Mouse (Mus musculus) kidney, adult 18-20 months (tissue): ENCODE results near the gene A1bg.

Experiments used
- DNase-seq: peaks from one replicate; pipeline ENCODE4 v3.0.0; 2021

The A1bg gene

DNA sequence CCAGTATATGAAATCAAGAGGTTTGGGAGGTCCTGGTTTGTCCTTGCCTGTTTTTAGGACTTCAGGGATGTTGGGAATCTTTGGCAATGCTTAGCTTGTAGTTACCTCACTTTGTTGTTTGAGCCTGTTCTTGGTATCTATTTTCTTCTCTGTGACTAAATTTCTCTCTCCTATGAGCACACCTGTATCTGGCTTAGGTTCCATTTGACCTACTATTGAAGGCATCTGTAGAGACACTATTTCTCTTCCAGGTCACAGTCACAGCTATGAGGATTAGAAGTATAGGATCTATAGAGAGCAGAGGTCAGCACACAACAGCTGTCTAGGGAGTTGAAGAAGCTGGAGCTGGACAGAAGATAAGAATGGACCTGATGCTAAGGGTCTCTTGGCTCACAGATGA is at the start of gene A1bg:
TSS of gene A1bg (minus strand) at position 101 of the 400 bp plus-strand sequence.
- no peak for DNase-seq

DNA sequence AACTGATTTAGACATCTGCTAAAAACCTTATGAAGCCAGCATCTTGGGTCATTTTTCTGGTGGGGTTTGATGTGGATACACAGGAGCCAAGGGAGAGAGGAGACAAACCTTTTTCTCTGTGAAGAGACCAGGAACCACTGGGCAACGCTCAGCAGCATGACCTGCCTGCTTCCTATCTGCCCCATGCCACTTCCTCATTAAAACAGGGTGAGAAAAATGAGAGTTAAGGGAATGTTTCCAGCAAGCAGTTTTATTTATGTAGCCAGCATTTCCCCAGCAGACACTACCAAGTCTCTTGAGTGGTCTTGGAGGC is 45.7 kb upstream of the A1bg start:
- no peak for DNase-seq

DNA sequence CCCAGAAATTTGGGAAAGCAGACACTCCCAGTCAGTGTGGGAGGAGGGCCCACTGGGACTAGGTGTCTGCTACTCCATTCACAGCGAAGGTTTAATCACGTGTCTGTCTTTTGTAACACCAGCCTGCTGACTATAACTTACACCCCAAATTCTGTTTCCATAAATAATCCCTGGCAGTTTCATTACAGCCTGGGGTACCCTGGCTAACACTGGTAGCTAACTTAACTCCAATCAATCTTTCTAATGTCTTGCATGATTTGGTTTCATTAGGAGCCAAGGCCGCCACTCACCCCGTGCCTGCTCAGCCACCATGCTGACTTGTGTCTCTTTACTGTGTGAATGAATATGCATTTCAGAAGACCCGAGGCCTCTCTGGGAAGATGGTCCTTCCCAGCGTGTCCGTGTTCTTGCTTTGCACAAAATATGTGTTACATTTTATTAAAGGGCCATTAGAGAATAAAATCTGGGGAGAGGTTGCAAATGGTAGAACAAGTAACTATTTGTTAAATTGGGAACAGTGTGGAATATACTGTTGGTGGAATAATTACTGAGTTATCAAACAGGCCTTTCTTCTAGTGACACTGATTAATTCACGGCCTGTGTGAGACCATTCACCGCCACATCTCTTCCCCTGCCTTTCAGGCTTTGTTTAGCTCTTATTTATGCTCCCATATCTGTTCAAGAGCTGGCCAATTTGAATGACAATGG is 45.2 kb upstream of the A1bg start:
- DNase-seq, result no peak

DNA sequence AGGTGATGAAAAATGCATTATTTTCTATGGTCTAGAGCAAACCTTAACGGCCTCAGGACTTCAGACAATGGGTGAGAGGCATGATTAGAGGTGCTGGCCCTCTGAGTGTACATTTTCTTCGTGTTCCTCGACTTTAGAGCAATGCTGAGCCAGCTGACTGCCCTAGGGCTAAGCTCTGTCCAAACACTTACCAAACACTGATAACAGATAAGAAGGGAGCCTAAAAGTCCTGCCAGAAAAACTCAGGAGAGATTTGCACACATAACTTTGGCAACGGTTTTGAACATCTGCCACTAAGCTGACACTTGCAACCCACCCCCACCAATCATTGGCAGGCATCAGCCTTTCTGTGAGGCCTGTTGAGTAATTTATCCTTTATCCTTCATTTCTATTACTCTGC is 2.9 kb upstream of the A1bg start:
- DNase-seq, result no peak

DNA sequence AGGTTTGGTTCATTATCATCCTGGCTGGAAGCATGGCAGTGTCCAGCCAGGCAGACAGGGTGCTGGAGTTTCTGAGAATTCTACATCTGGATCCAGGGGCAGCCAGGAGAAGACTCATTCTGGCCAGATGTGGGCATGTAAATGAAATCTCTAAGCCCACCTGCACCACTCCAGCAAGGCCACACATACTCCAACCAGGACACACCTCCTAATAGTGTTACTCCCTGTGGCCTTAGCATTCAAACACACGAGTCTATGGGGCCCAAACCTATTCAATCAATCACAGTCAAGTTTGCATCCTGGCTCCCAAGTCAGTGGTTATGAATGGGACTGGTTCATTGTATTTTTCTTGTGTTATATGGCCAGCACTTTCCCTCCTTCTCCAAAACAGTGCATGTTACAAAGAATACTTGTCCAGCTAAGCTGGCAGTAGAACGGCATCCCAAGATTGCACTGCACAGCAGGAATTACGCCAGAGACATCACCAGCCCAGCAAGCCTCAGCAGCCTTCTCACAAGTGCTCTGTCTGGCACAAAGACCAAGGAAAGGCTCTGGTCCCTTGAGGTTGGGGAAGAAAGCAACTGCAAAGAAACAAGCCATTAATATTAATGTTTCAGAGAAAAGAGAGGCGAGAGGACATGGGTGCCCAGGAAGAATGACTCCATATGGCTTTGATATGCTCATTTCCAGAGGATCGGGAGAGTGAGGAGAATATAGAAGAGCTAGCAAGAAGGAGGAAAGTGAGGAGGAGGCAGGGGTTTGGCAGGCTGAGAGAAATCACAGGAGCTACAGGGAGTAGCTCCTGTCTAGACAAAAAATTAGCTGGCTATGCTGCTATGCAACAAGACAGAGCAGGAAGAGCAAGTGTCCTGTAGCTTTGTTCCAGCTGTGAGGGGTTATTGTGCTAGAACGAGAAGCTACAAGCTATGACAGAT is 18.8 kb downstream of the A1bg start:
- no peak for DNase-seq

DNA sequence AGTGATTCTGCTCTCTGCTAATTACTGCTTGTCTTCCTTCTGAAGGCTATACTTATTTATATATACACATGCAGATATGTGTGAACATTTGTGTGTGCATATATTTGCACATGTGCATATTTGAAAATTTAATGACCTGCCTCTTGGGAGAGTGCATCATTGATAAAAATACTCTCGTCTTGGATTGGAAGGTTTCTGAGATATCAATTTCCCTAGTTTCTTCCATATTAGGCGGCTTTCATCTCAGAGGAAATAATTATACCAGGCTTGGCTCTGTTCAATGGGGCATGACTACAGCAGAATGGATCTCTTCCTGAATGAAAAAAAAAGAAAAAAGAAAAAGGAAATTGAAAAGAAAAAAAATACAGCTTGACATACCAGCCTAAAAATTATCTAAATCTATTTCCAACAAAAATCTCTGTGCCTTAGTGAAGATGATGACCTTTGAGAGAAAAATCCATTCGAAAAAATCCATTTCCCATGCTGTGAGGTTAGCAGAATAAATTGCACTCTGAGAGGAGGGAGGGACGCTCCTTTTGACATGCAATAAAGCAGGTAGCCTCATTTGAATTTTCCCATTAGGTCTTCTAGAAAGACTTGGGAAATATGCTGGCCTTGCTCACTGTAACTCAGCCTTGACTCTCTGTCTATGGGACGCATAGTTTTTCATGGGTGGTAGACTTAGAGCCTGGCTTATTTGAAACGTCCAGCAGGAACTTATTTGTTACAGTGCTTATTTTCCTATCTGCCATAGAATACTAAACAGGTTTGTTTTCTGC is 24.4 kb downstream of the A1bg start:
- no peak for DNase-seq

DNA sequence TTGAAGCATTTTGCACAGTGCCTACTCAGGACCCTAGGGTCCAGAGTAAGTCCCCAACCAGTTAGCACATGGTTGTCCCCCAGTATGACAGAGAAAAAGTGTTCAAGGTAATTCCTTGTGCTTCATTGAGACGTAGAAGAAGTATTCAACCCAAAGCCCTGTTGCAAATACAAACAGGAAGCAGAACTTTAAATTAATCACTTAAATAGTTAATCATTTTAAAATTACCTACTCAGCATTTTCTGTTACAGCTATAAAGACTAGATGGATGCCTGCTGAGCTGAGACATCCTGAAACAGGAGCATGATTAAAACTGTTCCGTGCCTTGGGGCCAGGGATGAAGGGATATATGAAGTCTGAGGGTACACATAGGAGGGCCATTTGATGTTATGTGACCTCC is 26.8 kb downstream of the A1bg start:
- no peak for DNase-seq

DNA sequence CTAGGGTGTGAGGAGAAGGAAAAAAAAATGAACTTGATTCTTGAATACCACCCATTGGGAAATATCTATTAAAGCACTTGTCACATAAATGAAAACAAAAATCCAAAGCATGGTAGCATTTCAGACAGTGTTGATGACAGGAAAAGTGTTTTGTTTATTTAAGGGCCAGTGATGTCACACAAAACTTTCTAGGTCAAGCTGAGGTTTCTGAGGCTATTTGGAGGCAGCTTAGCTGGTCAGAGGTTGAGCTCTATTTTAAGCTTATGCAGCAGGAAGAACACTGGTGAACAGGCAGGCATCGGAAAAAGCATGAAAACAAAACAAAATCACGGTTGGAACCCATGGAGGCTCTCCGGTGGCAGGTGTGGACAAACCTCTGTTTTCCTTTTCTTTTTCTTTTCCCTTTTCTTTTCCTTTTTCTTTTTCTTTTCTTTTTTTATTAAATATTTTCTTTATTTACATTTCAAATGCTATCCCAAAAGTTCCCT is 29.8 kb downstream of the A1bg start:
- DNase-seq, result no peak

DNA sequence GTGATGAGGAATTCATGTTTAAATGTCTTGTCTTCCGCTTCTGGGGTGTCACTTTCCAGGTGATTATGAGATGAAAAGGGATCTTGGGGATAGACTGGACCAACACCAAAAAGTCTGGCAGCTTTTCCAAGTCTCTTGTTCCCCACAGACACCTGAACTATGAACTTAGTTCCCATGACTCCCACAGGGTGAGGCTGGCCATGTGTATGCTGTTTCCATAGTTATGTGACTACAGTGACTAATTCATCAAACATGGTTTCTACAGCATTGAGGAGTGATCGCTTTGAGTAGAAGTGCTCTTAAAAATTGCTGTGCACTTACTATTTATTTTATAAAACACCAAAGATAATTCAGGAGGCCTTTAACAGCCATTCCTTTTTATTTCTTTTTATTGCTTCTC is 34.1 kb downstream of the A1bg start:
- no peak for DNase-seq

DNA sequence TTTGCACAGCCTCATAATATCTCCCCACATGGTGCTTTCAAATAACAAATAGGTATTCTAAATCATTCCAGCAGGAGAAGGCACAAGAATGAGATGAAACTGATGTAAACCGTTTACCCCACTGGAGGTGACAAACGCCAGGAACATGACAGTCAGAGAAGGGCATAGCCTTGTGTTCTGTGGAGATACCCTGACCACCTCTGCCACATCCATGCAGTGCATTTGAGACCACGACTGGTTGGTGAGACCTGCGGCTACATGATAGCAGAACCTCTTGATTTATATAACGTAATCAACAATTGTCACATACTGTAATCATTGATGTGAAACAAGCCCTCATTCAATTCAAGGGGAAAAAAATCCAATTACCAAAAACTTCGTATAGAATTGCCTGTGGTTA is 47.1 kb downstream of the A1bg start:
- no peak for DNase-seq

DNA sequence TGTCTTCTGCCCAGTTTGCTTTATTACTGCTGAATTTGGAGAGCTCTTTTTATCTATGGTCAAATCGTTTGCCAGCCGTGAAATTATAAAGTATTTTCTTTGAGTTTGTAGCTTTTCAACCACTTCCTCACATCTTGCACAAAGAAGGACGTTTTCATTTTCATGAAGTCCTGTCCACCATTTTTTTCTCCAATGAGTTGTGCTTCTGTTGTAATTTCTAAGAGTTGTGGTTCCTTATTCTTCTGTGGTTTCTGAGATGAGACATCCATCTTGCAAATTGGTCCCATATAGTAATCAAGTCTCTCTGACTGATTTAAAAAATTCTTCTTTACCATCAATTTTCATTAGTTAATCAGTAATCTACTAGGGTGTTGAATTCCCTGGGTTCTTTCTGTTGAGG is 60.4 kb downstream of the A1bg start:
- no peak for DNase-seq

DNA sequence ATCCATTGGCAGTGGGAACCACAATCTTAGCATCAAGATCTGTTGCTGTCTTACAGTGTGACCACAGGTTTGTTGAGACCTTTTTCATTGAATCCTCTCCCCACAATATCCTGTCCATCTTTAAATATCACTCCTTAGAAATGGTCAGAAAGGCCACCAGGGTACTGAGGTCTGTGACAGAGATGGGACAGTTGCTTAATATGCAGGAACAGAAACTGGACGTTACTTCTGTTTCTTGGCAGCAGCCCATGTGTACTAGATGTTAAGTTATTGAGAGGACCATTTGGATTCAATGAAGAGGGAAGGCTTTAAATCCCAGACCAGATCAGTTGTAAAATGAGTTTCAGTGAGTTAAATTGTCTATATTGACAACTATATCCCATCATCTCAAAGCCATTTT is 67.7 kb downstream of the A1bg start:
- no peak for DNase-seq

DNA sequence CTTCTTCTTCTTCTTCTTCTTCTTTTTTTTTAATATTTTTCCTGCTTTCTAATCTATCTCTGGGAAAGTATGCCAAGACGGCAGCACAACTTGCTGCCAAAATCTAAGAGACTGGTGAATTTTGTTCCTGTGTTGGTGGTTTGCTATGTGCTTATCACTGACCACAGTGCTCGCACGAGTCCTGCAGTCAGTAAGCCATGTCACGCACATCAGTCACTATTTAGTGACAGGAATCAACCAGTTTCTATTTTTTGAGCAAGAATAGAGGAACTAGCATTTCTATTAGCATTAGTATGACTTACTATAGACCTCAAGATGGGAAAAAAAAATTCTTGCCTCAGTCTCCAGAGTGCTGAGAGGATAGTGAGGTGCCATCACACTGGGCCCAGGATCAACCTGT is 68.7 kb downstream of the A1bg start:
- no peak for DNase-seq

DNA sequence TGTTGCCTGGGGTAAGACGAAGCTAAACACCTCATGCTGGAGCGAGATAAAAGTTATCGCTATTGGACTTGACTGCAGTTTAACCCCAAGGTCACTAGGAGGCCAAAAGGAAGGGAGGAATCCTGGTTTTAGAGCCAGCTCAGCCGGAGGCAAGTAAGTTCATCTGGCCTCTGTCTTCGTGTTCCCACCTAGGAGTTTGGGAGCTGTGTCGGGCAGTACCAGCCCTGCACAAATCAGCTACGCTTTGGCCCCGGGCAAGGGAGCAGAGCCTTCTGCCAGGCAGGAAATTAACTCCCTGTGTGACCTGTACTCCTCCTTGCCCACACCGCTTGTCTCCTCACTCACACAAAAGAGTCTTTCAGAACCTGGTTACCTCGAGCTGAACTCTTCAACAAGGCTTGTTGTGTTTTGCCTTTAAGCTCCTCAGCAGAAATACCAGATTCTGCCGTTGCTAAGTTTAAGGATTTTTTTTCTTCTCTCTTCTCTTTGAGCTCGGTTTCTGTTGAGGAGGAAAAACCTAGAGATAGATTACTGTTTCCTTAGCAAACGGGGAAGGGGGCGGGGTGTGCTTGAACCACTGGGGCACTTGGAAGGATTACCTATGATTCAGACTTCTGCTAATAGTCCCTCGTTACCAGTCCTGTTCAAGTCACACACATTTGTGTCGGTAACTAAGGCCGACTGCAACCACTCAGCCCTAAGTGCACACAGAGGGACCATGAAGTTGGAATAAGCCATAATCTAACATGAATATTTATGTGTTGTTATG is 69.4 kb downstream of the A1bg start, which contains the start of gene Fam84b:
TSS of gene Fam84b (minus strand) at position 548 of the 769 bp plus-strand sequence.
- DNase-seq, result peak; percentile 13

DNA sequence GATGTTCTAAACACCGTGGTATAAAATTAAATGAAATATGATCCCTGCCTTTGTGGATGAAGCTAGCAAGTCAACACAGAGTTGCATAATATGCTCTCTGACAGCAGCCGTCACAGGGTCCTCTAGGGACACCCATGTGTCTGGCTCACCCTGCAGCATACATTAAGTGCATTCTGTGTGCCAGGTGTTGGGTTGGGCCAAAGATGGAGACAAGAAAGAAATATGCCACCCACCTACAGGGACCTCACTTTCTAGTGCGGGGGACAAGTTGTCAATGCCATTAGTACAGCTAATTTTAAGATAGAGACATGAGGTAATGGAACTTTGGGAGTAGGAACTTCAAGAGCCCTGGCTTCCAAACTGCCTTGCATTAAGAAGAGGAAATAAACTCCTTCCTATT is 74.2 kb downstream of the A1bg start:
- no peak for DNase-seq
